Mouse (Mus musculus) CH12.LX (cell line): Measurements from ENCODE around the gene Mgp. TPM values are rescaled to one million over a fixed set of nuclear protein-coding genes. Genes with fewer than 3 reads are reported as not detected.

ENCODE experiments used
- DNase-seq: peaks from one replicate; pipeline ENCODE4 v3.0.0-alpha.2; 2013; ENCODE audit errors: extremely low read depth
- H3K27ac ChIP-seq: 2 replicates; pipeline ENCODE4 v1.5.1; 2012; ENCODE audit warnings: low read depth, mild to moderate bottlenecking, control low read depth, moderate library complexity; ENCODE audit not compliant: insufficient read depth
- H3K27me3 ChIP-seq: replicated peaks from 2 replicates; pipeline ENCODE3; 2012; ENCODE audit warnings: inconsistent platforms
- H3K36me3 ChIP-seq, 2 experiments: replicated peaks in 1 of 2; 2 replicates each; pipeline versions ENCODE3 to v1.6.1; 2012; ENCODE audit warnings: inconsistent platforms in 1 of 2, low read length in 1 of 2, mild to moderate bottlenecking in 1 of 2, mixed read lengths in 1 of 2, moderate library complexity in 1 of 2; ENCODE audit not compliant: control insufficient read depth in 1 of 2, insufficient read depth in 1 of 2
- H3K4me1 ChIP-seq, 2 experiments: 2 replicates each; pipeline ENCODE4 v1.6.1; 2012; ENCODE audit warnings: inconsistent platforms in 1 of 2, moderate library complexity in 1 of 2; ENCODE audit not compliant: insufficient read depth in 2 of 2, control insufficient read depth in 1 of 2
- H3K4me2 ChIP-seq: 2 replicates; pipeline ENCODE4 v1.6.1; 2012; ENCODE audit warnings: low read depth, mild to moderate bottlenecking, control low read depth; ENCODE audit not compliant: poor library complexity, insufficient read depth, severe bottlenecking
- H3K4me3 ChIP-seq, 3 experiments: fragments of 150-350 bp in 1 of 3; sonication (generic) in 1 of 3; replicated peaks in 1 of 3; 2 replicates each; pipeline versions ENCODE3 to v1.5.1; 2011 to 2012; ENCODE audit warnings: low read depth in 2 of 3, low read length in 2 of 3, mild to moderate bottlenecking in 2 of 3, moderate library complexity in 2 of 3, control low read depth in 1 of 3, improper control_type of control experiment in 1 of 3, inconsistent platforms in 1 of 3, mixed read lengths in 1 of 3; ENCODE audit not compliant: poor library complexity in 1 of 3
- H3K79me2 ChIP-seq: replicated peaks from 2 replicates; pipeline ENCODE4 v1.6.1; 2012; ENCODE audit warnings: mild to moderate bottlenecking, moderate library complexity; ENCODE audit not compliant: control insufficient read depth, poor library complexity, insufficient read depth, severe bottlenecking; ENCODE audit errors: extremely low read depth
- H3K9ac ChIP-seq: 2 replicates; pipeline ENCODE4 v1.6.1; 2012; ENCODE audit warnings: low read depth, mild to moderate bottlenecking, control low read depth, moderate library complexity; ENCODE audit not compliant: insufficient read depth
- H3K9me3 ChIP-seq: replicated peaks from 2 replicates; pipeline ENCODE3; 2012; ENCODE audit warnings: low read length, inconsistent platforms, mixed read lengths
- CHD1 ChIP-seq: IDR thresholded peaks from 2 replicates; pipeline ENCODE4 v1.6.1; 2012; ENCODE audit warnings: low read depth, low read length, improper control_type of control experiment, inconsistent platforms
- CHD2 ChIP-seq: IDR thresholded peaks from 2 replicates; pipeline ENCODE4 v1.6.1; 2011; ENCODE audit warnings: low read length, improper control_type of control experiment
- E2F4 ChIP-seq: IDR thresholded peaks from 2 replicates; pipeline ENCODE4 v1.6.1; 2011; ENCODE audit warnings: low read depth, low read length, improper control_type of control experiment; ENCODE audit not compliant: insufficient replicate concordance
- ELF1 ChIP-seq: IDR thresholded peaks from 2 replicates; pipeline ENCODE4 v1.6.1; 2014; ENCODE audit warnings: low read depth, mild to moderate bottlenecking, inconsistent platforms, low read length, improper control_type of control experiment
- EP300 ChIP-seq: IDR thresholded peaks from 2 replicates; pipeline ENCODE4 v1.6.1; 2011; ENCODE audit warnings: low read length, improper control_type of control experiment
- GABPA ChIP-seq: IDR thresholded peaks from 2 replicates; pipeline ENCODE4 v1.6.1; 2012; ENCODE audit warnings: low read depth, low read length, improper control_type of control experiment, inconsistent platforms; ENCODE audit not compliant: insufficient replicate concordance
- JUN ChIP-seq: IDR thresholded peaks from 2 replicates; pipeline ENCODE4 v1.6.1; 2011; ENCODE audit warnings: low read depth, mild to moderate bottlenecking, low read length, improper control_type of control experiment, moderate library complexity; ENCODE audit not compliant: insufficient read depth
- KAT2A ChIP-seq: IDR thresholded peaks from 2 replicates; pipeline ENCODE4 v1.6.1; 2012; ENCODE audit warnings: low read length, improper control_type of control experiment, inconsistent platforms; ENCODE audit not compliant: insufficient replicate concordance
- MAFK ChIP-seq: IDR thresholded peaks from 2 replicates; pipeline ENCODE4 v1.6.1; 2011; ENCODE audit warnings: low read length, improper control_type of control experiment; ENCODE audit not compliant: insufficient replicate concordance
- MYC ChIP-seq: IDR thresholded peaks from 2 replicates; pipeline ENCODE4 v1.6.1; 2011; ENCODE audit warnings: low read depth, mild to moderate bottlenecking, improper control_type of control experiment, low read length
- NRF1 ChIP-seq: IDR thresholded peaks from 2 replicates; pipeline ENCODE4 v1.6.1; 2014; ENCODE audit warnings: low read depth, mild to moderate bottlenecking, inconsistent platforms, low read length, improper control_type of control experiment, moderate library complexity
- PAX5 ChIP-seq: IDR thresholded peaks from 2 replicates; pipeline ENCODE4 v1.6.1; 2012; ENCODE audit warnings: low read length, inconsistent platforms, mixed read lengths
- SMC3 ChIP-seq: IDR thresholded peaks from 2 replicates; pipeline ENCODE4 v1.6.1; 2011; ENCODE audit warnings: low read depth, low read length, improper control_type of control experiment
- ZC3H11A ChIP-seq: IDR thresholded peaks from 2 replicates; pipeline ENCODE4 v1.6.1; 2012; ENCODE audit warnings: low read depth, mild to moderate bottlenecking, inconsistent platforms, low read length, improper control_type of control experiment
- ZKSCAN1 ChIP-seq: IDR thresholded peaks from 2 replicates; pipeline ENCODE4 v1.6.1; 2012; ENCODE audit warnings: low read depth, inconsistent platforms, low read length, improper control_type of control experiment, borderline replicate concordance
- dilution Hi-C: fragments of 300-500 bp; cut with MboI; formaldehyde crosslinking; loops from 2 replicates; pipeline ENCODE4 v1.14.3; 2020; ENCODE audit warnings: low sequenced_read_pairs; ENCODE audit not compliant: extremely low pct_unique_long_range_greater_than_20kb, extremely low pct_ligation_motif_present
- in situ Hi-C: fragments of 300-500 bp; cut with MboI; formaldehyde crosslinking; loops from 3 replicates; pipeline ENCODE4 v1.14.3; 2019; ENCODE audit warnings: low sequenced_read_pairs, low pct_ligation_motif_present, low pct_unique_long_range_greater_than_20kb, mixed read lengths
- polyA plus RNA-seq: library from polyadenylated mRNA; unstranded; fragments of >175 nt; gene quantifications from 2 replicates; pipeline ENCODE4 v1.2.1, GENCODE M21; 2012; ENCODE audit warnings: low read depth; ENCODE audit not compliant: insufficient read length
- total RNA-seq, 2 experiments: library from RNA; depleted of rRNA; stranded (reverse); fragments of 300-350 nt in 1 of 2; fragments of >200 nt in 1 of 2; gene quantifications; 2 replicates each; pipeline ENCODE4 v1.2.3; 2012 to 2014

Mgp gene
- total and polyA plus RNA-seq, 3 experiments, result not detected

- no peak for DNase-seq
- Histone ChIP-seq H3K9me3 (no peaks in the 10 kb centered on the region), H3K4me3 (no peak overlapping the region), H3K4me1 (peaks cover 0 to 8% of the 10 kb centered on the region in 2 experiments; a peak in 2 of 4 replicates), H3K4me2 (no peak overlapping the region), H3K79me2 (no peaks in the 10 kb centered on the region), H3K27me3 (no peaks in the 10 kb centered on the region), H3K9ac (no peak overlapping the region), H3K27ac (no peak overlapping the region), H3K36me3 (peaks cover 27 to 72% of the 10 kb centered on the region in 2 experiments)
- no peak for TF ChIP-seq NRF1
- no peak for TF ChIP-seq SMC3
- no peak for TF ChIP-seq E2F4
- no peak for TF ChIP-seq JUN
- dilution Hi-C loops (no loop called here), in situ Hi-C loops (no loop called here)
Measured at GRCm38 (mm10) chr6:136912751-136913265, 37.2 kb upstream of the Mgp start.

- peaks cover 0 to 8% of the 10 kb centered on the region in 2 experiments; a peak in 2 of 4 replicates for H3K4me1 ChIP-seq
- in situ Hi-C loops, result no loop called here
- H3K4me2 ChIP-seq, result no peak overlapping the region
- H3K9ac ChIP-seq, result no peak overlapping the region
- H3K4me3 ChIP-seq, result no peak overlapping the region
- H3K27me3 ChIP-seq, result no peaks in the 10 kb centered on the region
- no peaks in the 10 kb centered on the region for H3K79me2 ChIP-seq
- H3K36me3 ChIP-seq, result peaks cover 31 to 73% of the 10 kb centered on the region in 2 experiments
- TF ChIP-seq EP300 (no peak), CHD2 (no peak), ELF1 (no peak), NRF1 (no peak), ZKSCAN1 (no peak), KAT2A (no peak), CHD1 (no peak), MYC (no peak), ZC3H11A (no peak), GABPA (no peak), MAFK (no peak), PAX5 (no peak), JUN (no peak)
- TF ChIP-seq, all 38 proteins: peak for 0
- no peak for DNase-seq
- Histone ChIP-seq H3K27ac (no peak overlapping the region), H3K9me3 (no peaks in the 10 kb centered on the region)
- dilution Hi-C loops, result no loop called here
Measured at GRCm38 (mm10) chr6:136910247-136910890, 34.7 kb upstream of the Mgp start.
